Mouse (Mus musculus): ENCODE results near the gene Aatf.

GRCm38 (mm10) chr11:84429581-84429980 lies 83.7 kb downstream of the Aatf start:
- TF ChIP-seq CTCF (IDR thresholded peaks at IDR 0.05; ENCODE audit: low read depth, low read length) (peak; percentile 42), EP300 (IDR thresholded peaks at IDR 0.05; ENCODE audit: insufficient read depth, low read depth, low read length) (no peak), POLR2A (IDR thresholded peaks at IDR 0.05; ENCODE audit: insufficient read depth, low read length) (no peak)

All from ES-Bruce4 (cell line).